Mouse (Mus musculus) olfactory bulb, adult 2 months (tissue): ENCODE data around the gene Aldh1a1. TPM values are rescaled to one million over a fixed set of nuclear protein-coding genes. Genes with fewer than 3 reads are reported as not detected.
"Not testable (repeated sequence)": the region's sequence is repeated elsewhere in the genome, so short reads cannot be mapped to it uniquely, and the experiment has no call there.

Experiments used
- H3K27ac ChIP-seq: fragments of 200-500 bp; 2 replicates; pipeline ENCODE4 v1.5.1; 2012; ENCODE audit warnings: low read depth, low read length; ENCODE audit not compliant: insufficient read depth
- H3K4me1 ChIP-seq: fragments of 200-500 bp; 2 replicates; pipeline ENCODE4 v1.6.1; 2012; ENCODE audit warnings: low read length; ENCODE audit not compliant: control insufficient read depth, insufficient read depth
- H3K4me3 ChIP-seq: fragments of 200-500 bp; 2 replicates; pipeline ENCODE4 v1.5.1; 2012; ENCODE audit warnings: mild to moderate bottlenecking, low read depth, low read length, moderate library complexity; ENCODE audit not compliant: insufficient read depth
- CTCF ChIP-seq: fragments of 200-500 bp; IDR thresholded peaks from 2 replicates; pipeline ENCODE4 v1.5.1; 2012; ENCODE audit warnings: low read depth, mild to moderate bottlenecking, low read length, moderate library complexity; ENCODE audit not compliant: insufficient read depth
- POLR2A ChIP-seq: fragments of 200-500 bp; IDR thresholded peaks from 2 replicates; pipeline ENCODE4 v1.6.1; 2012; ENCODE audit warnings: mild to moderate bottlenecking, low read depth, low read length, moderate library complexity; ENCODE audit not compliant: insufficient read depth
- WGBS: fragments of 180-500 bp; shearing (Covaris S2); methylation state at CpG from one replicate; pipeline ENCODE4 v1.1.7; 2018; 5-methylcytosine and 5-hydroxymethylcytosine counted together
- polyA plus RNA-seq: library from polyadenylated mRNA; stranded (reverse); fragments of >200 nt; gene quantifications from 2 replicates; pipeline ENCODE4 v1.2.4, GENCODE M21; 2012; ENCODE audit warnings: low replicate concordance; ENCODE audit not compliant: missing spikeins, insufficient read depth, insufficient read length

Aldh1a1 gene
- polyA plus RNA-seq, 1 experiment: not detected

- TF ChIP-seq POLR2A: no peak
- no peak for TF ChIP-seq CTCF
- Histone ChIP-seq H3K27ac (no peak overlapping the region), H3K4me3 (no peak overlapping the region), H3K4me1 (no peaks in the 10 kb centered on the region)
- 52% methylated on average over 2 of the region's 2 CpGs for WGBS
Observed at GRCm38 (mm10) chr19:20622434-20622833, 129.9 kb downstream of the Aldh1a1 start.

GRCm38 (mm10) chr19:20623416-20623815 is 130.9 kb downstream of the Aldh1a1 start:
- H3K27ac ChIP-seq: no peak overlapping the region
- H3K4me3 ChIP-seq: no peak overlapping the region
- 62% methylated on average over 10 of the region's 10 CpGs for WGBS
- H3K4me1 ChIP-seq: no peaks in the 10 kb centered on the region
- no peak for TF ChIP-seq CTCF

- TF ChIP-seq CTCF (no peak), POLR2A (no peak)
- WGBS: 100% methylated on average over 1 of the region's 1 CpGs
Observed at GRCm38 (mm10) chr19:20631020-20631419, 138.5 kb downstream of the Aldh1a1 start.

GRCm38 (mm10) chr19:20633876-20634691 is 141.6 kb downstream of the Aldh1a1 start:
- Histone ChIP-seq H3K27ac (no peak overlapping the region), H3K4me3 (no peak overlapping the region), H3K4me1 (no peaks in the 10 kb centered on the region)
- WGBS: 51% methylated on average over 12 of the region's 12 CpGs
- TF ChIP-seq POLR2A (no peak), CTCF (no peak)

More at GRCm38 (mm10) chr19:20631020-20631419, 138.5 kb downstream of the Aldh1a1 start:
- no peak overlapping the region for H3K27ac ChIP-seq
- H3K4me3 ChIP-seq: no peak overlapping the region
- H3K4me1 ChIP-seq: no peaks in the 10 kb centered on the region

- Histone ChIP-seq H3K4me1 (no peaks in the 10 kb centered on the region), H3K27ac (no peak overlapping the region), H3K4me3 (no peak overlapping the region)
- WGBS: 93% methylated on average over 3 of the region's 3 CpGs
- TF ChIP-seq POLR2A (no peak), CTCF (no peak)
Observed at GRCm38 (mm10) chr19:20644346-20644745, 151.8 kb downstream of the Aldh1a1 start.

- H3K4me1 ChIP-seq, H3K27ac ChIP-seq, H3K4me3 ChIP-seq: not testable (repeated sequence)
Observed at GRCm38 (mm10) chr19:20647496-20647895, 155.0 kb downstream of the Aldh1a1 start.

- H3K4me3 ChIP-seq: no peak overlapping the region
- H3K4me1 ChIP-seq: no peaks in the 10 kb centered on the region
- no peak for TF ChIP-seq CTCF
- TF ChIP-seq POLR2A: no peak
- no peak overlapping the region for H3K27ac ChIP-seq
- 18% methylated on average over 2 of the region's 2 CpGs for WGBS
Observed at GRCm38 (mm10) chr19:20650008-20650407, 157.5 kb downstream of the Aldh1a1 start.

GRCm38 (mm10) chr19:20653082-20653676 is 160.7 kb downstream of the Aldh1a1 start:
- TF ChIP-seq POLR2A: no peak
- no peak for TF ChIP-seq CTCF
- Histone ChIP-seq H3K27ac (no peak overlapping the region), H3K4me1 (no peaks in the 10 kb centered on the region), H3K4me3 (no peak overlapping the region)
- 94% methylated on average over 1 of the region's 1 CpGs for WGBS

- no peaks in the 10 kb centered on the region for H3K4me1 ChIP-seq
- WGBS: 74% methylated on average over 3 of the region's 3 CpGs
- TF ChIP-seq CTCF: no peak
- TF ChIP-seq POLR2A: no peak
- no peak overlapping the region for H3K27ac ChIP-seq
- no peak overlapping the region for H3K4me3 ChIP-seq
Observed at GRCm38 (mm10) chr19:20654141-20654873, 161.8 kb downstream of the Aldh1a1 start.
